Mouse (Mus musculus): ENCODE measurements around the gene Rbm34. TPM values are rescaled to one million over a fixed set of nuclear protein-coding genes. Genes with fewer than 3 reads are reported as not detected.

Gene Rbm34
- total RNA-seq, 2 experiments from 2014 or later: 3.3 to 4.2 TPM

GRCm38 (mm10) chr8:126961516-126961915 lies 9.4 kb downstream of the Rbm34 start:
- no peak for DNase-seq

GRCm38 (mm10) chr8:126951900-126952636 lies 18.8 kb downstream of the Rbm34 start:
- no peak for DNase-seq

GRCm38 (mm10) chr8:126949527-126949926 lies 21.3 kb downstream of the Rbm34 start:
- DNase-seq: no peak

- DNase-seq: no peak
Measured at GRCm38 (mm10) chr8:126946444-126946843, 24.4 kb downstream of the Rbm34 start.

GRCm38 (mm10) chr8:126945730-126946163 lies 25.1 kb downstream of the Rbm34 start, which contains the start of gene Tomm20:
TSS of gene Tomm20 (minus strand) at chr8:126945844.
- peak; percentile 97 to 98 for DNase-seq

- no peak for DNase-seq
Measured at GRCm38 (mm10) chr8:126944781-126945691, 25.8 kb downstream of the Rbm34 start.

GRCm38 (mm10) chr8:126943565-126943964 lies 27.3 kb downstream of the Rbm34 start:
- no peak for DNase-seq

GRCm38 (mm10) chr8:126937337-126937736 lies 33.5 kb downstream of the Rbm34 start:
- DNase-seq: no peak

- peak in 1 of 2 experiments; percentile 46 for DNase-seq
Measured at GRCm38 (mm10) chr8:126935932-126936331, 34.9 kb downstream of the Rbm34 start.

- DNase-seq: no peak
Measured at GRCm38 (mm10) chr8:126935387-126935786, 35.5 kb downstream of the Rbm34 start.

GRCm38 (mm10) chr8:126932656-126933055 lies 38.2 kb downstream of the Rbm34 start:
- DNase-seq: no peak

- no peak for DNase-seq
Measured at GRCm38 (mm10) chr8:126932249-126932648, 38.6 kb downstream of the Rbm34 start.

- DNase-seq: no peak
Measured at GRCm38 (mm10) chr8:126931720-126932119, 39.2 kb downstream of the Rbm34 start.

- peak; percentile 75 to 86 for DNase-seq
Measured at GRCm38 (mm10) chr8:126929607-126930161, 41.2 kb downstream of the Rbm34 start.

- DNase-seq: no peak
Measured at GRCm38 (mm10) chr8:126928755-126929505, 41.9 kb downstream of the Rbm34 start.

- no peak for DNase-seq
Measured at GRCm38 (mm10) chr8:126928028-126928427, 42.8 kb downstream of the Rbm34 start.

GRCm38 (mm10) chr8:126927058-126927457 lies 43.8 kb downstream of the Rbm34 start:
- no peak for DNase-seq

- DNase-seq: no peak
Measured at GRCm38 (mm10) chr8:126922981-126923380, 47.9 kb downstream of the Rbm34 start.

- DNase-seq: no peak
Measured at GRCm38 (mm10) chr8:126921432-126921831, 49.4 kb downstream of the Rbm34 start.

GRCm38 (mm10) chr8:126920845-126921244 lies 50.0 kb downstream of the Rbm34 start:
- peak; percentile 87 for DNase-seq

GRCm38 (mm10) chr8:126920386-126920785 lies 50.5 kb downstream of the Rbm34 start:
- no peak for DNase-seq

- DNase-seq: no peak
Measured at GRCm38 (mm10) chr8:126919703-126920102, 51.2 kb downstream of the Rbm34 start.

All from heart, adult 18-20 months (tissue).